Mouse (Mus musculus): ENCODE results near the gene Sik2. TPM values are rescaled to one million over a fixed set of nuclear protein-coding genes. Genes with fewer than 3 reads are reported as not detected.
A peak's percentile ranks its signal among the peaks of the same experiment; 100 is the strongest.

Gene Sik2
- polyA plus RNA-seq, 1 experiment: 20.2 TPM

DNA sequence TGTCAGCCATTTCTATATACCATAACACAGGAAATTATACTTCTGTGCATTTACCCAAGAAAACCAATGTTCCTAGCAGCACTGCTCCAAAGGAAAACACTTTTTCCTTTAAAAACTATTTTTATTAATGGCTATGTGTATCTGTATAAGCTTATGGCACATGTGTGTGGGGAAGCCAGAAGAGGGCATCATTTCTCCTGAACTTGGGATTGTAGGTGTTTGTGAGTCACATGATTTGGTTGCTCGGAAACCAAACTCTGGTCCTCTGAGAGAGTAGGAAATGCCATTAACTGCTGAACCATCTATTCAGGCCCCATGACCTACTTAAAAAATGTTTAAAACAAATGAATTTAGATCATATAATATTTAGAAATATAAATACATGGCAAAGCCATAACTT lies 18.1 kb upstream of the Sik2 start:
- no peak for DNase-seq
- Histone ChIP-seq H3K4me3 (replicated peaks; ENCODE audit: extremely low read depth, low read depth, low read length) (no peak overlapping the region), H3K4me1 (ENCODE audit: control insufficient read depth, insufficient read depth, low read length) (no peaks in the 10 kb centered on the region)
- WGBS: 77% methylated on average over 1 of the region's 1 CpGs
- no peak for TF ChIP-seq CTCF (IDR thresholded peaks at IDR 0.05; ENCODE audit: insufficient read depth, low read length)
- no peak for TF ChIP-seq POLR2A (IDR thresholded peaks at IDR 0.05; ENCODE audit: borderline replicate concordance, extremely low read depth, low read depth, low read length)

DNA sequence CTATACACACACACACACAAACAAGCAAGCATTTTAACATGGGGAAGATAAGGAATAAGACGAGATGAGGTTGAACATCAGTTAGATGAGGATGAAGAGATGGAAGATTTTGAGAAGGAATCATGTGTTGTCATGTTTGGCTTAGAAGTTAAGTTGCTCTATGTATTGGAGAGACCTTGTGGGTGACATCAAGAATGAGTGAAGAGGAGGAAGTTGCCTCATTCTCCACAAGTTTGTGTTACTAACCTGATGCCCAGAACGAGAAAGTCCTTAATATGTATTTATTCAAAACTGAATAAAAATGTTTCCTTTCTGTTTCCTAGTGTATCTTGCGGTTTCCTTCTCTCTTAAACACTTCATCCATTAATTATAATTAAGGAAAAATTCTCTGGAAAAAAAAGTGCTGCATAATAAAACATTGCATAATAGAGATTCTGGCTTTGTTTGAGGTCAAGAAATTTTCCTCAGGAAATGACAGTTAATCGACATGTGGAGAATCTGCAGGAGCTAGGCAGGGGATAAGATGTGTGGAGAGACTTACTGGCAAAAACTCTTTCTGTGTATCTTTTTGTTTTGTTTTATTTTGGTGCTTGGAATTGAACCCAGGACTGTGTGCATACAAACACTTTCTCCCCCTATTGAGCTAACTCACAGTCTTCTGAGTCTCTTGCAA lies 12.4 kb upstream of the Sik2 start:
- WGBS: 61% methylated on average over 4 of the region's 4 CpGs
- Histone ChIP-seq H3K4me3 (replicated peaks; ENCODE audit: extremely low read depth, low read depth, low read length) (no peak overlapping the region), H3K4me1 (ENCODE audit: control insufficient read depth, insufficient read depth, low read length) (no peaks in the 10 kb centered on the region)
- TF ChIP-seq CTCF (IDR thresholded peaks at IDR 0.05; ENCODE audit: insufficient read depth, low read length) (no peak), POLR2A (IDR thresholded peaks at IDR 0.05; ENCODE audit: borderline replicate concordance, extremely low read depth, low read depth, low read length) (no peak)
- DNase-seq: no peak

DNA sequence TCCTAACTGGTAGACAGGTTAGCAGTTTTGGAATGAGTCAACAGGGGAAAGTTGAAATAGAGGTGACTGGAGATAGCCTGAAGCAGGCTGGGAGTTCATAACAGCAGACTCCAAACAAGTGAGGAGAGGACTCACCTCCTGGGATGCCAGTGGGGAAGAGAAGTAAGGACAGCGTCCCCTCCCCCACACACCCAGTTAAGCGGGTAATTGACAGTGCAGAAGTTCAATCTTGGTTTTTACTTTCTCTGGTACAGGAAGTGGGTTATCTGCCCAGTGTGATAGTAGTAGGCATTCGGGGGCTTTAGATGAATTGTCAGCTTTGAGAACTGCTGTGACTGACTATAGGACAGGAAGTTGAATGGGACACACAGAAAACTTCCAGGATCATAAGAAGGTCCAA lies 11.5 kb upstream of the Sik2 start:
- no peaks in the 10 kb centered on the region for H3K4me1 ChIP-seq (ENCODE audit: control insufficient read depth, insufficient read depth, low read length)
- WGBS: 43% methylated on average over 3 of the region's 3 CpGs
- no peak for DNase-seq
- no peak overlapping the region for H3K4me3 ChIP-seq (replicated peaks; ENCODE audit: extremely low read depth, low read depth, low read length)
- TF ChIP-seq CTCF (IDR thresholded peaks at IDR 0.05; ENCODE audit: insufficient read depth, low read length): no peak
- TF ChIP-seq POLR2A (IDR thresholded peaks at IDR 0.05; ENCODE audit: borderline replicate concordance, extremely low read depth, low read depth, low read length): no peak

DNA sequence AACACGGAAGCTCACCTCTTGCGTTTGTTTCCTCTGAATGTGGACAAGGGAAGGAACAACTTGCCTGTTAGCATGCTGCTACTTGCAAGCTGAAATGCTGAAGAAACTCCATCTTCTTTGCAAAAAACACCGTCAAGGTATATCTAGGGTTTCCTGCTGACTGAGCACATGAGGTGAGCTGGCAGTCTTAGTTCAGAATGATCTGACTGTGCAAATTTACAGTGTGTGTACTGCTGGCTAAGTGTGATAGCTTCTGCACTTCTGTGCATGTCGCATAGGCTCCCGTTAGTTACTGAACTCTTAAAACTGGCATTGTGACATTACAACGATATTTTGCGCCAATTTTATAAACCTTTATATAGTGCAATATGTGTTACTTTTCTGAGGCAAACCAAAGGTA lies 10.8 kb upstream of the Sik2 start:
- DNase-seq: no peak
- TF ChIP-seq POLR2A (IDR thresholded peaks at IDR 0.05; ENCODE audit: borderline replicate concordance, extremely low read depth, low read depth, low read length): no peak
- no peak for TF ChIP-seq CTCF (IDR thresholded peaks at IDR 0.05; ENCODE audit: insufficient read depth, low read length)
- H3K4me1 ChIP-seq (ENCODE audit: control insufficient read depth, insufficient read depth, low read length): no peaks in the 10 kb centered on the region
- no peak overlapping the region for H3K4me3 ChIP-seq (replicated peaks; ENCODE audit: extremely low read depth, low read depth, low read length)
- 71% methylated on average over 7 of the region's 7 CpGs for WGBS

DNA sequence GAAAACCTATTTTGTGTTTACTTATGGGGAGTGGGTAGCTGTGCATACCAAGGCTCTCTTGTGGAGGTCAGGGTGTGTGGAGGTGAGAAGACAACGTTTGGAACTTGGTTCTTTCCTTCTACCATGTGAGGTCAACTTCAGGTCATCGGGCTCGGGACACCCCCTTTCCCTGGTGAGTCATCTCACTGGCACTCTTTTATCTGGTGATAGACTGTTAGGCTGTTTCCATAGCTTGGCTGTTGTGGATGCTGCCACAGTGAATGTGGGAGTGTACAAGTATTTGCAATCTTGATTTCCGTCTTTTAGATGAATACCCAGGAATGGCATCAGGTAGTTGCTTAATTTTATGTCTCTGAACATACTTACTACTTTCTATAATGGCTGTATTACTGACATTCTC lies 6.9 kb upstream of the Sik2 start:
- Histone ChIP-seq H3K4me1 (ENCODE audit: control insufficient read depth, insufficient read depth, low read length) (no peaks in the 10 kb centered on the region), H3K4me3 (replicated peaks; ENCODE audit: extremely low read depth, low read depth, low read length) (no peak overlapping the region)
- DNase-seq: no peak
- WGBS: 22% methylated on average over 4 of the region's 4 CpGs
- TF ChIP-seq CTCF (IDR thresholded peaks at IDR 0.05; ENCODE audit: insufficient read depth, low read length) (no peak), POLR2A (IDR thresholded peaks at IDR 0.05; ENCODE audit: borderline replicate concordance, extremely low read depth, low read depth, low read length) (no peak)

DNA sequence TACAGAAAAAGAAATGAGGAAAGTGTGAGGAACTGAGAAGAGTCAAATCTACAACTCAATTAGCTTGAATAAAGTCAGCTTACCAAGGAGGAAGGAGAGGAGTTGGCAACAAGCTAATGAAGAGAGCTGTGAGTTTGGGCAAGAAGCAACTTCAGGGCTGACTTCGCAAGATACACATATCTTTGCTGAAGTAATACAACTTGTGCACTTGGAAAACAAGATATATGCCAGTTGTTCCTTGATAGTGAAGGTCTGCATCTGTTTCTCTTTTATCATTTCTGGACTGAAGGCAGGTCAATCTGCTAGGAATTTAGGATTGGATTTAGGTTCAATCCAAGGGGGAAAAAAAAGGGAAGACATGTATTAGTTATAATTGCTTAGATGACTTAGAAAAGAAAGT lies 4.8 kb upstream of the Sik2 start:
- WGBS: 88% methylated on average over 1 of the region's 1 CpGs
- DNase-seq: no peak
- Histone ChIP-seq H3K4me1 (ENCODE audit: control insufficient read depth, insufficient read depth, low read length) (no peaks in the 10 kb centered on the region), H3K4me3 (replicated peaks; ENCODE audit: extremely low read depth, low read depth, low read length) (no peak overlapping the region)
- TF ChIP-seq POLR2A (IDR thresholded peaks at IDR 0.05; ENCODE audit: borderline replicate concordance, extremely low read depth, low read depth, low read length) (no peak), CTCF (IDR thresholded peaks at IDR 0.05; ENCODE audit: insufficient read depth, low read length) (no peak)

DNA sequence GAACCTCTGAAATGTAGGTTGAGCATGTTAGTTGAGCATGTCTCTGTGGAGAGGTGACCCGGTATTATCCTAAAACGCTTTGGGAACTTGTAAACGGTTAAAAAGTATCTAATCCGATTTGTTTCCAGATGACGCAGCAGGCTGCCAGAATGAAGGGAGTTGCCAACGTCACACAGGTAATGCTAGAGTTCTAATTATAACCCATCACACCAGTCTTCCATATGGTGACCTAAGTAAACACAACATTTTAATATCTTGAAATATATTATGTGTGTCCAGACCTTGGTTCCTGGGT lies 730 bp upstream of the Sik2 start:
- Histone ChIP-seq H3K4me3 (replicated peaks; ENCODE audit: extremely low read depth, low read depth, low read length) (no peak overlapping the region), H3K4me1 (ENCODE audit: control insufficient read depth, insufficient read depth, low read length) (peaks cover 2% of the 10 kb centered on the region; the same call in 1 of the 2 replicates)
- WGBS: 11% methylated on average over 6 of the region's 6 CpGs
- no peak for TF ChIP-seq POLR2A (IDR thresholded peaks at IDR 0.05; ENCODE audit: borderline replicate concordance, extremely low read depth, low read depth, low read length)
- no peak for TF ChIP-seq CTCF (IDR thresholded peaks at IDR 0.05; ENCODE audit: insufficient read depth, low read length)
- no peak for DNase-seq

DNA sequence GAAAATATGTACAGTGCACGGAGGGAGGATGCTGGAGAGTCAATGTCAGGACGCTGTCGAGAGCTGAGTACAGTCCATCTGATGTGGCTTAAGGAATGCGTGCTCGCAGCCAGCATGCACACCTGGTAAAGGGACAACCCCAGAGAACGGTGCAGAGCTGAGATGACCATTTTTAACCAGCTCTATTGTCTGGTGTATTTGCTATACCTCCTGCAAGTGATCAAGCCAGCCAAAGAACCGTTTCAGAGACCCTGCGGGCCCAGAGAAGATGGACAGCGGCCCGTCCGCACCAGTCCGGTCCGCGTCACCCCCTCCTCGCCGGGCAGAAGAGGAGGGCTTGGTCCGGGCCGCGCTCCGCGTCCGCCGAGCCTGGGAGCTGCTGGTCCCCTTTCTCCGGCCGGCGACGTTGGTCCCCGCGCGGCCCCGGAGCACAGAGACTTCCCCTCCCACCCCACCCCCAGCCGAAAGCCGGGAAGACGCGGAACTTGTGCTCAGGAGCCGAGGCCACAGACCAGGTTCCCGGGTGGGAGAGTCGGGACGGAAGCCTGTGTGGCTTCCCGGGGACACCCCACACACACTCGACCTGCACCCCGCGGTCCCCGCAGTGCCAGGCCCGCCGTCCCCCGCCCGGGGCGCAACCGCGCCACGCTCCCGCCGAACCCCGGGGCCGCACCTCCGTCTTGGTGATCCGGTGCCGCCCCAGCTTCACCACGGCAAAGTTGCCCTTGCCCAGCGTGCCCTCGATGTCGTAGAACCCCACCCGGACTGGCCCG lies 619 bp downstream of the Sik2 start:
- Histone ChIP-seq H3K4me3 (replicated peaks; ENCODE audit: extremely low read depth, low read depth, low read length) (peak overlapping the region; percentile 84), H3K4me1 (ENCODE audit: control insufficient read depth, insufficient read depth, low read length) (peaks cover 4% of the 10 kb centered on the region; the same call in 1 of the 2 replicates)
- TF ChIP-seq POLR2A (IDR thresholded peaks at IDR 0.05; ENCODE audit: borderline replicate concordance, extremely low read depth, low read depth, low read length) (no peak), CTCF (IDR thresholded peaks at IDR 0.05; ENCODE audit: insufficient read depth, low read length) (no peak)
- DNase-seq: no peak
- under 1% methylated on average over 64 of the region's 65 CpGs for WGBS

DNA sequence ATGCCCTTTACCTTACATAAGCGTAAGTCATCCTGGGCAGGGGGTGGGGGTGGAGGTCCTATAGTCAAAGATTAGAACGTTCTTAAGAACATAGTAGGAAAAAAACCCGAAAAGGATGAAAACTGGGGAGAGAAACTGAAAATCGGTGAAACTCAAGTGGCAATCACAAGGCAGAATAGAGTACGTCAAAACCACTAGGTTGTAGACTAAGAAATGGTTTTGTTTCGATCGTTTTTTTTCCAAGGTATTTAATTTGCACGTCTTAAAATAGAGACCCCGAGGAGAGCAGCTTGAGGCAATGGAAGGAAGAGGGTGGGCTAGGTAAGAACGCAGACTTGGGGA lies 1.2 kb downstream of the Sik2 start:
- no peak for DNase-seq
- 16% methylated on average over 10 of the region's 10 CpGs for WGBS
- peak overlapping the region; percentile 84 for H3K4me3 ChIP-seq (replicated peaks; ENCODE audit: extremely low read depth, low read depth, low read length)
- peaks cover 4% of the 10 kb centered on the region; the same call in 1 of the 2 replicates for H3K4me1 ChIP-seq (ENCODE audit: control insufficient read depth, insufficient read depth, low read length)
- TF ChIP-seq CTCF (IDR thresholded peaks at IDR 0.05; ENCODE audit: insufficient read depth, low read length) (no peak), POLR2A (IDR thresholded peaks at IDR 0.05; ENCODE audit: borderline replicate concordance, extremely low read depth, low read depth, low read length) (no peak)

DNA sequence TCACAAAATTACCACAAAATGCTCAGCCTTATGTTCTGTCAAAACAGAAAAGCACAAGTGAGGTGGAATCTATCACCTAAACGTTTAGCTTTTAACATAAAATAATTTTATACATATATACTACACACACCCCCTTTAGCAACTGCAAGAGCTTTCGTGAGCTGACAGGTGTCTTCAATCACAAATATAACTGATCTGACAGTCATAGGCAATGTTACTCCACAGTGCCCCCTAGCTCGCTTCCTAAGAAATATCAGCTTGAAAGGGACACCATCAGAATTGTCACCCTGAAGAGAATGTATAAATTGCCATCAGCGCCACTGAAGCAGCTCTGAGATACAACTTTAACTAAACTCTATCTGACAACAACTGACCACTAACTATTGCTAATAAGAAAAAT lies 2.0 kb downstream of the Sik2 start:
- peak; percentile 59 for DNase-seq
- Histone ChIP-seq H3K4me3 (replicated peaks; ENCODE audit: extremely low read depth, low read depth, low read length) (no peak overlapping the region), H3K4me1 (ENCODE audit: control insufficient read depth, insufficient read depth, low read length) (peaks cover 4% of the 10 kb centered on the region; the same call in 1 of the 2 replicates)
- TF ChIP-seq CTCF (IDR thresholded peaks at IDR 0.05; ENCODE audit: insufficient read depth, low read length) (peak; percentile 41), POLR2A (IDR thresholded peaks at IDR 0.05; ENCODE audit: borderline replicate concordance, extremely low read depth, low read depth, low read length) (no peak)
- WGBS: 5% methylated on average over 4 of the region's 4 CpGs
